Mouse (Mus musculus) cerebellum, adult 2 months (tissue): ENCODE data around the gene Ank3. TPM values are rescaled to one million over a fixed set of nuclear protein-coding genes. Genes with fewer than 3 reads are reported as not detected.
A peak's percentile ranks its signal among the peaks of the same experiment; 100 is the strongest.

Source experiments
- DNase-seq, 2 experiments: peaks; one replicate each; pipeline ENCODE4 v3.0.0; 2021
- H3K27ac ChIP-seq: fragments of 200-500 bp; 2 replicates; pipeline ENCODE4 v1.5.1; 2012; ENCODE audit warnings: low read length, control low read depth, inconsistent platforms; ENCODE audit not compliant: insufficient read depth
- H3K27me3 ChIP-seq: fragments of 200-500 bp; 2 replicates; pipeline ENCODE4 v1.6.1; 2012; ENCODE audit warnings: inconsistent platforms, mild to moderate bottlenecking, low read length, moderate library complexity; ENCODE audit not compliant: control insufficient read depth, insufficient read depth
- H3K4me1 ChIP-seq: fragments of 200-500 bp; 2 replicates; pipeline ENCODE4 v1.6.1; 2011; ENCODE audit warnings: low read length; ENCODE audit not compliant: control insufficient read depth, insufficient read depth
- H3K4me3 ChIP-seq: fragments of 200-500 bp; replicated peaks from 2 replicates; pipeline ENCODE3; 2011; ENCODE audit warnings: mild to moderate bottlenecking, low read depth, low read length, control low read depth; ENCODE audit not compliant: insufficient read depth
- CTCF ChIP-seq: fragments of 200-500 bp; IDR thresholded peaks from 2 replicates; pipeline ENCODE4 v1.5.1; 2011; ENCODE audit warnings: low read depth, mild to moderate bottlenecking, control low read depth, low read length, moderate library complexity, borderline replicate concordance; ENCODE audit not compliant: insufficient read depth
- POLR2A ChIP-seq: fragments of 200-500 bp; IDR thresholded peaks from 2 replicates; pipeline ENCODE4 v1.6.1; 2011; ENCODE audit warnings: low read length, control low read depth, borderline replicate concordance; ENCODE audit not compliant: insufficient read depth
- WGBS: fragments of 180-500 bp; shearing (Covaris S2); methylation state at CpG from one replicate; pipeline ENCODE4 v1.1.7; 2018; 5-methylcytosine and 5-hydroxymethylcytosine counted together
- polyA plus RNA-seq: library from polyadenylated mRNA; depleted of rRNA; stranded (reverse); fragments of >200 nt; gene quantifications from 2 replicates; pipeline ENCODE4 v1.2.3, GENCODE M21; 2012

Ank3 gene
- polyA plus RNA-seq, 1 experiment, result 239 TPM

DNA sequence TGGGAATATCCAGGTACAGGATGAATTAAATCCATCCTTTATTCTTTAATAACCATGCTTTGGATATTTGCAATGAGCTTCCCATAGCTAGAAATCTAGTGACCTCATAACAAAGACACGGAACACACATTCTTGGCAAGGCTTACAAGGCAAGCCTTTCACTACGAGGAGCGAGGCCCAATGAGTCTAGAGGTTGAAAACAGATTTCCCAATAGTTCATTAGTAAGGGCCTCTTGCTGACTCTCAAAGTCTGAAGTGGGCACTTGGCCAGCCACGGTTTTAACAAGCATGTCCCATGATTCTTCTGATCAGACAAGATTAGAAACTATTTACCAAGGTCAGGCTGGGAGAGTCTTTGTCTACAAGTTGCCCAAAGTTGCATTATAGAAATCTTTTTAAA is 436.1 kb downstream of the Ank3 start:
- H3K27ac ChIP-seq, result no peak overlapping the region
- H3K27me3 ChIP-seq, result no peaks in the 10 kb centered on the region
- peaks cover 8% of the 10 kb centered on the region; the same call in 1 of the 2 replicates for H3K4me1 ChIP-seq
- no peak for DNase-seq
- 34% methylated on average over 4 of the region's 4 CpGs for WGBS
- H3K4me3 ChIP-seq, result no peak overlapping the region
- TF ChIP-seq CTCF, result no peak
- TF ChIP-seq POLR2A, result no peak

DNA sequence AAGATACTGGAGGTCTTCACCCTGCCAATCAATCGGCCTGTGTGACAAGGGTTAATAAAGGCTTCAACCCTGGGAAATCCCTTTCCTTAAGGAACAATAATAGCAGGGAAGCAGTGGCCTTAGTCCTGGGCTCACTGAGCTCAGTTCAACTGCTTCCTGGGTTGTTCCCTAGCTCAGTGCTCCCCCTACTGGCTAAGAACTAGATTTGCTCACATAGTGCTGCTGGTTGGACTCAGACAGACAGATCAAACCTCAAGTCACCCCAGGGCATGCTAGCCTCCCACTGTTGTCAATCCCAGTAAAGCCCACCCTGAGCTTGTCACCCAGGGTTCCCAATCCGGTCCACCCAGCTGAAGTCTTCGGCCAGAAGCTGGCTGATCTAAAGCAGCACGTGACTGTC is 447.2 kb downstream of the Ank3 start:
- DNase-seq, result peak; percentile 59 to 77
- H3K4me3 ChIP-seq, result no peak overlapping the region
- 41% methylated on average over 4 of the region's 4 CpGs for WGBS
- no peaks in the 10 kb centered on the region for H3K27me3 ChIP-seq
- H3K27ac ChIP-seq, result no peak overlapping the region
- peaks cover 7% of the 10 kb centered on the region; the same call in 1 of the 2 replicates for H3K4me1 ChIP-seq
- TF ChIP-seq POLR2A (no peak), CTCF (peak; percentile 97)

DNA sequence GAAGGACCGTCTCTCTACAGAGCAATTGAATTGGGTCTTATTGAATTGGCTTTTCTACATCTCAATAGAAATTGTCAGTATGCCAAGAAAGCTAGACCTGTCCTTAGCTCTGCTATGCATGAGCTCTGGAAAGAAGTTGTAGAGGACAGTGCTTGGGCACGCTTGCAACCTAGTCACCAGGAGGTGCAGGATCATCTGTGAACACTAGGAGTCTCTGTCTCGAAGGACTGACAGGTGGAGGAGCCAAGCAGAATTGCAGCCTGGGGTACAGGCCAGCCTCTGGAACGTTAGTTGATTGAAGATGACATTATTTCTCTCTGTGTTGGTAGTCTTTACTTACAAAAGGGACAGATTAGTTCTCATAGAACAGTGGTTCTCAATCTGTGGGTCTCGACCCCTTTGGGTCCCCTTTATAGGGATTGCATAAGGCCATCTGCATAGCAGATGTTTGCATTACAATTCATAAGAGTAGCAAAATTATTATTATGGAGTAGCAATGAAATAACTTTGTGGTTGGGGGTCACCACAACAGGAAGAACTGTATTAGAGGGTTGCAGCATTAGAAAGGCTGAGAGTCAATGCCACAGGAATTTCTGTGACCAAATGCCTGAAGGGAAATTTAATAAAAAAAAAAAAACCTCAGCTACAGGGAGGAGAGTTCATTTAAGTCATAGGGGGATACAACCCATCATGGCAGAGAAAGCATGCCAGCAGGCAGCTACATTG is 454.0 kb downstream of the Ank3 start:
- H3K27ac ChIP-seq, result 0 out of 2 replicates have a peak overlapping the region, but pooled peaks have one; percentile 57
- no peak overlapping the region for H3K4me3 ChIP-seq
- H3K4me1 ChIP-seq, result peaks cover 14% of the 10 kb centered on the region
- DNase-seq, result peak in 1 of 2 experiments; percentile 51
- TF ChIP-seq CTCF (peak; percentile 65), POLR2A (no peak)
- WGBS, result 38% methylated on average over 5 of the region's 5 CpGs
- H3K27me3 ChIP-seq, result no peaks in the 10 kb centered on the region

DNA sequence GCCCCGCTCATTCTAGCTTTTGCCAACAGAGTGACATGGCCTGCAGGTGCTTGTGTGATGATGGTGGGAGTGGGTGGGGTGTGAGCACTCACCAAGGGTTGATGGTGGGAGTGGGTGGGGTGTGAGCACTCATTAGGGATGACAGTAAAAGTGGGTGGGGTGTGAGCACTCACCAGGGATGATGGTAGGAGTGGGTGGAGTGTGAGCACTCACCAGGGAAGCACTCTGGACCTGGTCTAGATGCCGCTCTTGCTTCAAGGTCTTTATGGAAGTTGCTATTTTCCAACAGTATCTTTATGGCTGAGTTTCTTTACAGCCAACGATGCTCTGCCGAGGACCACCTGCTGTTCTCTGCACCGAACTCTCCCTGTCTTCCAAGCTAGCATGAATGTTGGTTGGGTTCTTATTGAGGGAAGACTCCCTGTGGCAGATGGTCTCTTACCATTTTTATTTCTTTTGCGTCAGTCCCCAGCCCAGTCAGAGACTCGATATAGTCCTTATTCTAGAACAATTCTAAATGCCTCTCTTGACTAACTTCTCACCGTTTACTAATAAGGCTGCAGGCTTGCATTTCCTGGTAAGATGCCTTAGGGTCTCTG is 456.1 kb downstream of the Ank3 start:
- Histone ChIP-seq H3K4me3 (no peak overlapping the region), H3K27me3 (no peaks in the 10 kb centered on the region), H3K4me1 (peaks cover 24% of the 10 kb centered on the region), H3K27ac (peak overlapping the region; percentile 46; the same call in 1 of the 2 replicates)
- 28% methylated on average over 8 of the region's 8 CpGs for WGBS
- DNase-seq, result no peak
- no peak for TF ChIP-seq POLR2A
- no peak for TF ChIP-seq CTCF

- Histone ChIP-seq H3K4me3 (no peak overlapping the region), H3K27me3 (no peaks in the 10 kb centered on the region), H3K4me1 (peaks cover 30% of the 10 kb centered on the region), H3K27ac (no peak overlapping the region)
- WGBS, result 88% methylated on average over 9 of the region's 9 CpGs
- TF ChIP-seq CTCF (no peak), POLR2A (no peak)
- DNase-seq, result no peak
Observed at GRCm38 (mm10) chr10:69858011-69858410, 459.4 kb downstream of the Ank3 start.

- Histone ChIP-seq H3K27me3 (no peaks in the 10 kb centered on the region), H3K27ac (peak overlapping the region; percentile 79), H3K4me1 (peaks cover 31% of the 10 kb centered on the region), H3K4me3 (no peak overlapping the region)
- peak; percentile 49 to 78 for DNase-seq
- 12% methylated on average over 4 of the region's 4 CpGs for WGBS
- TF ChIP-seq CTCF (no peak), POLR2A (no peak)
Observed at GRCm38 (mm10) chr10:69858897-69859605, 460.5 kb downstream of the Ank3 start.

- no peak overlapping the region for H3K4me3 ChIP-seq
- peak overlapping the region; percentile 40; the same call in 1 of the 2 replicates for H3K27ac ChIP-seq
- H3K4me1 ChIP-seq, result peaks cover 25% of the 10 kb centered on the region; the same call in 1 of the 2 replicates
- DNase-seq, result peak; percentile 70 to 83
- H3K27me3 ChIP-seq, result no peaks in the 10 kb centered on the region
- WGBS, result 18% methylated on average over 7 of the region's 7 CpGs
- TF ChIP-seq CTCF (no peak), POLR2A (no peak)
Observed at GRCm38 (mm10) chr10:69859848-69860479, 461.4 kb downstream of the Ank3 start.
